Mouse (Mus musculus) liver, postnatal 0 days (tissue): ENCODE measurements around the gene Utrn.

Experiments used
- CTCF ChIP-seq: sonication (generic); IDR thresholded peaks from 2 replicates; pipeline ENCODE4 v1.5.1; 2016; ENCODE audit warnings: antibody characterized with exemption, low read depth
- EP300 ChIP-seq: IDR thresholded peaks from 2 replicates; pipeline ENCODE4 v1.6.1; 2016; ENCODE audit warnings: antibody characterized with exemption, low read depth, mild to moderate bottlenecking

DNA sequence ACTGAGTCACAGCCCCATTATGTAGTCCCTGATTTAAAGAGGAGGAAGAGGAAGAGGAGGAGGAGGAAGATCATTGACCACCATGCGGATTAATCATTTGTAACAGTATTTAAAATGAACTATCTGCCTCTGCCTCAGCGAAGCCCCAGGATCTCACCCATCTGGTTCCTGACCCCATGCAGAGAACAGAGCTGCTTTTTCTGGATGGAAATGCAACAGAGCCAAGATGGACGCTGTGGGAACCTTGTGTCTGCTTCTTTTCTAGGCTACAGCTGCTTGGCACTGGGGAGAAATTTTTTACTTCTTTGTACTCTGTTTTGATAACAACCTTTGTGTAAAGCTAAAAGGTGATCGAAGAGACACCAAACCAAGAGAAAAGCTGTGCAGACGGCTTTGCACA, 137.7 kb downstream of the Utrn start:
- TF ChIP-seq CTCF = no peak
- TF ChIP-seq EP300 = no peak
